Mouse (Mus musculus) frontal cortex, adult 2 months (tissue): ENCODE measurements around the gene Prr5l. TPM values are rescaled to one million over a fixed set of nuclear protein-coding genes. Genes with fewer than 3 reads are reported as not detected.
A peak's percentile ranks its signal among the peaks of the same experiment; 100 is the strongest.

Experiments
- DNase-seq, 2 experiments: peaks; one replicate each; pipeline ENCODE4 v3.0.0; 2022; ENCODE audit warnings: low spot score in 1 of 2; ENCODE audit errors: extremely low spot score in 1 of 2
- polyA plus RNA-seq: library from polyadenylated mRNA; depleted of rRNA; stranded (reverse); fragments of >200 nt; gene quantifications from 2 replicates; pipeline ENCODE4 v1.2.3, GENCODE M21; 2012; rRNA removed

Gene Prr5l
- polyA plus RNA-seq, 1 experiment: 12.0 TPM

DNA sequence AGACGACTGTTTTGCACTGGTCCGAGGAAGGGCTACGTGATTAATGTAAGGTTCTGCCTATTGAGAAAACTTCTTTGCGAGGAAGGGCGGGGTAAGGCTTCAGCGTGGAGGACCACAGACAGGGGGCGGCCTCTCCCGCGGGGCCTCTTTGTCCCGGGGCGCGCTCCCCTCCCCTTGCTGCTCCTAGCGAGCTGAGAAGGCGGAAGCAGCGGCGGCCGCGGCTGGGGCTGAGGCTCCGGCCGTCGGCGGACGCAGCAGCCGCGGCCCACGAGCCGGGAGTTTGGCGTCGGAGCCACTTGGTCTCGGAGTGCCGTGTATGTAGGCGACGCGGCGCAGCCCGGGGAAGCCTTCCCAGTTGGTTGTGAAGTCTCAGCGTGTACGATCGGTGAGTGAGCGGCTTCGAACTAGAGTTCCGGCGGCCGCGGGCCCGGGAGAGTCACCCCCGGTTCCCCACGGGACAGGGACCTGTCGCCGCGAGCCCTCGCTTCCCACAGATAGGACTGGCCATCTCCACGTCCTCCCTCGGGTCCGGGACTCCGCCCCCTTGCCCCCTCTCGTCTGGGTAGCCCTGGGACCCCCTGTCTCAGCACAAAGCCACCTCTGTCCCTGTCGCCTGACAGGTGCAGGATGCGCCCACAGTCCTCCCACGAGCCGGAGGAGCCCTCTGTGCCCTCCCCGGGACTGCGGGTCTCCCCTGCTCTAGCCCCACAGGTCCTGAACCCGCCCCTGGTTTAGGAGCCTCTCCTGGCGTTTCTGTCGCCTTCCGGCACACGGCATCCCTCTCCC, 204.4 kb downstream of the Prr5l start, which contains the start of gene Traf6:
Gene Traf6, plus strand, starts transcription at position 194 of the 786 bp plus-strand sequence.
- DNase-seq: peak; percentile 62 to 85

DNA sequence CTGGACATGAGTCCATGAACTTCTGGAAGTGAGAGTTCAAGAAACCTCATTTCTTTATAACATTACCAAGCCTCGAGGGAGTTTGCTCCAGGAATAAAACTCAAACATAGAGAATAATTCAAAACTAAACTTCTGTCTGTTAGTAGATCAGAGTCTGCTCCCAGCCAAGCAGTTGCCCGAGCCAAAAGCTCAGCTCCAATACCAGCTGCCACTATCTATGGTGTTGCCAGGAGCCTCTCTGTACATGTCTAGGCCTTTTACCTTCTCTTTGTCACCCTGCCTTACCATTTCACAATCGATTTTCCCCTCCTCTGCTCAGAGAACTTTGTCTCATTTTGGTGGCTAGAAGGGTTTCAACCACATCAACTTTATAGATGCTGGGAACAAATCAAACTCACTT, 209.3 kb downstream of the Prr5l start:
- DNase-seq: no peak

DNA sequence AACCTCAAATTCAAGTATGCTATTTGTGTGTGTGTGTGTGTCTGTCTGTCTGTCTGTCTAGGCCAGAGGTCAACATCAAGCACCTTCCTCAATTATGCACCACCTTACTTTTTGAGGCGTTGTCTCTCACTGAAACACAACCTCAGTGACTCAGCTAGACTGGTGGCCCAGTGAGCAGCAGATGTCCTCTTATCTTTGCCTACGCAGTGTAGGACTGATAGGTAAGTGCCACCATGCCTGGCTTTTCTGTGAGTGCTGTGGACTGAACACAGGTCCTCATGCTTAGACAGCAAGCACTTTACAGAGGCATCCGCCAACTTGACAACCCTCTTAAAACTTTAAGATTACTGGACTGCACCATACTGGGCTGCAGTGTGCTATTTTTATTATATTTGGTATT, 214.1 kb downstream of the Prr5l start:
- no peak for DNase-seq

DNA sequence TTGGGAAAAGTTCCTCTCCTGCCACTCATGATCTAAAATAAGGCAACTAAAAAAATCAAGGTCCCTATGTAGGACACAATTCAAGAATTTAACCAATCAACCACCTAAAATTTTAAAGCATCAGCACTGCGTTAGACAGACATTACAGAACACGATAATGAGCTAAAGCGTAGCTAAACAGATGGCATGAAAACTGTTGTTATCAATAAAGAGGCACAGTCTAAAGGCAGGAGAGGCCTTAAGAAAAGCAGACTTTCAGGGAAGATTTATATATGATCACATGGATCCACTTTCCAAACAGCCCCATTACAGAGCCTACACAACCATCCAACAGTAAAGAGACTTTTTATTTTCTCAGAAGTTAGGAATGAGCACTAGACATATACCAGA, 217.1 kb downstream of the Prr5l start:
- DNase-seq: no peak

DNA sequence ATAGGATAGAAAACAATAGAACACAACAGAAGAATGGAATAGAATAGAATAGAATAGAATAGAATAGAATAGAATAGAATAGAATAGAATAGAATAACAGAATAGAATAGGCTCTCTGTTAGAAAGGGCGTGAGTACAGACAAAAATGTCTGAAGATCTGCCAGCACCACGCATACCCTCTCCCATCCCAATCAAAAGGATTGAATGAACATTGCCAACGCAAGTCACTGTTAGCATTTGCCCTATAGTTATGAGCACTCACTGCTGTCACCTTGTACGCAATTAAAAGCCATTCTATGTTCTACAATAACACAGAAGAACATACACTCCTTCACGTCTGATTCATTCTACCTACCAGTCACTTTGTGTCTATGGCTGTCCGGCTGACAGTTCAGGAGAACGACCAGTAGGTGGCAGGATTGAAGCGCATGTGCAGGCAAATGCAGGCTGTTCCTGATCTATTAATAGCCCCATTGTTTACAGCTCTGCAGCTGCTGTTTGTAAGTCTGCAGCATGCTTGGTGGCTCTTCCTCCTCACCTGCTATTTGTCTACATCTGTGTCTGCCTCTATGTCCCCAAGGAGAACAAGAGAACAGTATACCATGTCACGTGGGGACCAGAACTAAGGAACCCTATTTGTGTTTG, 217.6 kb downstream of the Prr5l start:
- DNase-seq: peak; percentile 61 to 87

Other genes with a start within 250 kb of the Prr5l start
- 0.04 and 0.06 TPM in 2 replicates for gene Rag1, start 233.5 kb downstream of the Prr5l start, polyA plus RNA-seq
- gene B230118H07Rik, start 233.5 kb downstream of the Prr5l start, polyA plus RNA-seq: 35.1 and 40.5 TPM in 2 replicates
- 9.3 and 9.7 TPM in 2 replicates for gene Traf6, start 204.6 kb downstream of the Prr5l start, polyA plus RNA-seq
- gene Commd9, start 3.2 kb upstream of the Prr5l start, polyA plus RNA-seq: 88.4 and 94.8 TPM in 2 replicates